Mouse (Mus musculus): ENCODE measurements around the gene Eddm3b.

Gene Eddm3b

GRCm38 (mm10) chr14:51113916-51114560 is at the start of gene Eddm3b:
Gene Eddm3b, plus strand, starts transcription at chr14:51114426.
- DNase-seq = no peak

- no peak for DNase-seq
These were observed 45.3 kb upstream of the Eddm3b start for GRCm38 (mm10) chr14:51068956-51069355.

GRCm38 (mm10) chr14:51069617-51070016 is 44.6 kb upstream of the Eddm3b start:
- DNase-seq = peak; percentile 68

GRCm38 (mm10) chr14:51074335-51074734 is 39.9 kb upstream of the Eddm3b start, which contains the start of gene Olfr750:
Gene Olfr750, minus strand, starts transcription at chr14:51074435.
- DNase-seq = no peak

- no peak for DNase-seq
These were observed 35.0 kb upstream of the Eddm3b start for GRCm38 (mm10) chr14:51079180-51079579.

GRCm38 (mm10) chr14:51081035-51081434 is 33.2 kb upstream of the Eddm3b start:
- DNase-seq = no peak

- peak; percentile 79 for DNase-seq
These were observed 31.3 kb upstream of the Eddm3b start for GRCm38 (mm10) chr14:51082599-51083581.

- DNase-seq = no peak
These were observed 30.4 kb upstream of the Eddm3b start for GRCm38 (mm10) chr14:51083805-51084204.

- no peak for DNase-seq
These were observed 29.1 kb upstream of the Eddm3b start for GRCm38 (mm10) chr14:51085086-51085485.

- peak; percentile 42 for DNase-seq
These were observed 28.3 kb upstream of the Eddm3b start for GRCm38 (mm10) chr14:51085911-51086310.

- DNase-seq = no peak
These were observed 26.5 kb upstream of the Eddm3b start for GRCm38 (mm10) chr14:51087762-51088161.

- peak; percentile 89 for DNase-seq
These were observed 25.9 kb upstream of the Eddm3b start for GRCm38 (mm10) chr14:51088166-51088969.

- peak; percentile 95 for DNase-seq
These were observed 25.1 kb upstream of the Eddm3b start for GRCm38 (mm10) chr14:51088970-51089673.

- no peak for DNase-seq
These were observed 24.6 kb upstream of the Eddm3b start for GRCm38 (mm10) chr14:51089674-51090076.

GRCm38 (mm10) chr14:51090077-51090781 is 24.0 kb upstream of the Eddm3b start:
- DNase-seq = peak; percentile 82

- DNase-seq = peak; percentile 55
These were observed 23.0 kb upstream of the Eddm3b start, which contains the start of the genes Rnase4 and Ang for GRCm38 (mm10) chr14:51090921-51091900. Gene Rnase4, plus strand, starts transcription at chr14:51091077. Gene Ang, plus strand, starts transcription at chr14:51091150.

GRCm38 (mm10) chr14:51092073-51092620 is 22.1 kb upstream of the Eddm3b start:
- no peak for DNase-seq

GRCm38 (mm10) chr14:51093496-51093895 is 20.7 kb upstream of the Eddm3b start:
- no peak for DNase-seq

- DNase-seq = no peak
These were observed 19.9 kb upstream of the Eddm3b start for GRCm38 (mm10) chr14:51094096-51094875.
